In genomic region chr10:127665366-127666181, GRCm38 (mm10) we compare ENCODE assay signal across 8 mouse cellular contexts. TPM values are rescaled to one million over a fixed set of nuclear protein-coding genes. Genes with fewer than 3 reads are reported as not detected.
DNase-seq lines count a peak whose midpoint lies in the region; ATAC-seq lines count a peak whose summit lies in the region.

No protein-coding gene starts in this region.

- H3K4me2 ChIP-seq in embryonic facial prominence, embryonic 12.5 days (replicated peaks) = peak overlapping the region; percentile 86

- WGBS in embryonic facial prominence, embryonic 12.5 days = 3% methylated on average over 14 of the region's 14 CpGs
- WGBS in macrophage (ENCODE audit: missing documents) = 23% methylated on average over 14 of the region's 14 CpGs

- peaks cover 36% of the 10 kb centered on the region for H3K79me2 ChIP-seq in macrophage (ENCODE audit: inconsistent target)

- peak overlapping the region; percentile 78 for H3K4me3 ChIP-seq in embryonic facial prominence, embryonic 12.5 days
- peak overlapping the region; percentile 93 for H3K4me3 ChIP-seq in macrophage (ENCODE audit: inconsistent target)

- peaks cover 58% of the 10 kb centered on the region for H3K4me1 ChIP-seq in embryonic facial prominence, embryonic 12.5 days

- H3K27me3 ChIP-seq in embryonic facial prominence, embryonic 12.5 days = no peaks in the 10 kb centered on the region

- peak overlapping the region; percentile 90 for H3K9ac ChIP-seq in embryonic facial prominence, embryonic 12.5 days

- DNase-seq in heart, adult 8-10 months (ENCODE audit: low spot score) = peak; percentile 24
- no peak for DNase-seq in heart, adult 9 months (ENCODE audit: low spot score in 2 of 2)
- peak; percentile 38 for DNase-seq in ES-CJ7 (ENCODE audit: low read depth, low spot score)
- DNase-seq in induced T-regulatory cell, adult 2 months (ENCODE audit: low read depth) = peak; percentile 75
- no peak for DNase-seq in right cerebral cortex, postnatal 14 days

- peak overlapping the region; percentile 99 for H3K27ac ChIP-seq in embryonic facial prominence, embryonic 12.5 days
- peak overlapping the region; percentile 86 for H3K27ac ChIP-seq in macrophage

- no peak for ATAC-seq in embryonic facial prominence, embryonic 12.5 days (ENCODE audit: insufficient number of reproducible peaks, insufficient read depth, low FRiP score, low TSS enrichment)
- no peak for ATAC-seq in activated CD4-positive, CD25-positive, alpha-beta regulatory T cell, adult 4 months

- peaks cover 26% of the 10 kb centered on the region for H3K36me3 ChIP-seq in embryonic facial prominence, embryonic 12.5 days
- H3K36me3 ChIP-seq in macrophage (ENCODE audit: inconsistent target) = peaks cover 14% of the 10 kb centered on the region; the same call in 1 of the 2 replicates

- H3K9me3 ChIP-seq in embryonic facial prominence, embryonic 12.5 days = no peaks in the 10 kb centered on the region

RNA-seq across cellular contexts. Expression of gene Nemp1, which starts 1.1 kb away (rescaled TPM):
- total RNA-seq in heart, adult 8-10 months (2022) = 1 to 10 TPM; 3.0 to 5.1 (median 3.6) TPM
- polyA plus RNA-seq in embryonic facial prominence, embryonic 12.5 days (2016; fragmentation: Nextera tagmentation; extraction: Ambion mirVana) = 9.0 and 11.9 TPM in 2 replicates
- 10 to 100 TPM in 12 of 26 experiments, 1 to 10 TPM in 14; 2.5 to 24.2 (median 10.0) TPM for total RNA-seq in macrophage (2018; cell fraction: chromatin; rRNA removed)
- total RNA-seq in macrophage (2018; cell fraction: cytosol; rRNA removed) = 1 to 10 TPM; 2.9 to 6.7 (median 4.8) TPM
- 10 to 100 TPM in 21 of 26 experiments, 1 to 10 TPM in 5; 7.8 to 28.3 (median 15.6) TPM for total RNA-seq in macrophage (2018; cell fraction: nucleus; rRNA removed)
- 2.7 to 5.4 TPM (median 4.6 TPM) in 3 replicates for polyA plus RNA-seq in macrophage (2018)
- 1 to 10 TPM; 4.7 to 5.8 TPM for polyA plus RNA-seq in activated CD4-positive, CD25-positive, alpha-beta regulatory T cell, adult 4 months (2017; shearing (Covaris generic))

RNA-seq across cellular contexts. Expression of gene Nab2, which starts 2.8 kb away (rescaled TPM):
- 10 to 100 TPM in 1 of 4 experiments, 1 to 10 TPM in 3; 5.0 to 10.3 (median 6.6) TPM for total RNA-seq in heart, adult 8-10 months (2022)
- 18.8 and 19.5 TPM in 2 replicates for polyA plus RNA-seq in embryonic facial prominence, embryonic 12.5 days (2016; fragmentation: Nextera tagmentation; extraction: Ambion mirVana)
- total RNA-seq in macrophage (2018; cell fraction: chromatin; rRNA removed) = 10 to 100 TPM in 25 of 26 experiments, 1 to 10 TPM in 1; 7.8 to 78.4 (median 39.8) TPM
- total RNA-seq in macrophage (2018; cell fraction: cytosol; rRNA removed) = 10 to 100 TPM in 25 of 26 experiments, 1 to 10 TPM in 1; 7.3 to 47.6 (median 21.3) TPM
- 10 to 100 TPM; 20.0 to 60.7 (median 31.8) TPM for total RNA-seq in macrophage (2018; cell fraction: nucleus; rRNA removed)
- 28.7 to 37.7 TPM (median 31.1 TPM) in 3 replicates for polyA plus RNA-seq in macrophage (2018)
- polyA plus RNA-seq in activated CD4-positive, CD25-positive, alpha-beta regulatory T cell, adult 4 months (2017; shearing (Covaris generic)) = 10 to 100 TPM in 1 of 2 experiments, 1 to 10 TPM in 1; 7.4 to 10.2 TPM

RNA-seq across cellular contexts. Expression of gene Stat6, which starts 22.8 kb away (rescaled TPM):
- total RNA-seq in heart, adult 8-10 months (2022) = 10 to 100 TPM; 38.4 to 43.7 (median 43.2) TPM
- 13.0 and 13.3 TPM in 2 replicates for polyA plus RNA-seq in embryonic facial prominence, embryonic 12.5 days (2016; fragmentation: Nextera tagmentation; extraction: Ambion mirVana)
- 100 to 1,000 TPM; 187 to 439 (median 329) TPM for total RNA-seq in macrophage (2018; cell fraction: chromatin; rRNA removed)
- 100 to 1,000 TPM; 105 to 151 (median 131) TPM for total RNA-seq in macrophage (2018; cell fraction: cytosol; rRNA removed)
- total RNA-seq in macrophage (2018; cell fraction: nucleus; rRNA removed) = 100 to 1,000 TPM; 141 to 357 (median 222) TPM
- 122 to 141 TPM (median 128 TPM) in 3 replicates for polyA plus RNA-seq in macrophage (2018)
- 100 to 1,000 TPM; 119 to 157 TPM for polyA plus RNA-seq in activated CD4-positive, CD25-positive, alpha-beta regulatory T cell, adult 4 months (2017; shearing (Covaris generic))

RNA-seq across cellular contexts. Expression of gene Myo1a, which starts 39.4 kb away (rescaled TPM):
- total RNA-seq in heart, adult 8-10 months (2022) = under 1 TPM in 1 of 4 experiments, not detected in 3; 0.08 TPM
- 0.20 and 0.58 TPM in 2 replicates for polyA plus RNA-seq in embryonic facial prominence, embryonic 12.5 days (2016; fragmentation: Nextera tagmentation; extraction: Ambion mirVana)
- total RNA-seq in macrophage (2018; cell fraction: chromatin; rRNA removed) = 1 to 10 TPM in 9 of 26 experiments, under 1 TPM in 15, not detected in 2; 0.17 to 2.0 (median 0.87) TPM
- total RNA-seq in macrophage (2018; cell fraction: cytosol; rRNA removed) = under 1 TPM in 4 of 26 experiments, not detected in 22; 0.03 to 0.05 (median 0.04) TPM
- 1 to 10 TPM in 2 of 26 experiments, under 1 TPM in 18, not detected in 6; 0.14 to 1.6 (median 0.40) TPM for total RNA-seq in macrophage (2018; cell fraction: nucleus; rRNA removed)
- polyA plus RNA-seq in macrophage (2018) = 0.11 TPM in 1 of 3 replicates, not detected in the others
- not detected for polyA plus RNA-seq in activated CD4-positive, CD25-positive, alpha-beta regulatory T cell, adult 4 months (2017; shearing (Covaris generic))

RNA-seq across cellular contexts. Expression of gene Lrp1, which starts 44.6 kb away (rescaled TPM):
- 10 to 100 TPM; 64.0 to 88.9 (median 74.0) TPM for total RNA-seq in heart, adult 8-10 months (2022)
- 115 TPM in 2 replicates for polyA plus RNA-seq in embryonic facial prominence, embryonic 12.5 days (2016; fragmentation: Nextera tagmentation; extraction: Ambion mirVana)
- 1,000 to 10,000 TPM in 10 of 26 experiments, 100 to 1,000 TPM in 16; 161 to 1,849 (median 957) TPM for total RNA-seq in macrophage (2018; cell fraction: chromatin; rRNA removed)
- total RNA-seq in macrophage (2018; cell fraction: cytosol; rRNA removed) = 100 to 1,000 TPM; 187 to 924 (median 416) TPM
- total RNA-seq in macrophage (2018; cell fraction: nucleus; rRNA removed) = 1,000 to 10,000 TPM in 20 of 26 experiments, 100 to 1,000 TPM in 6; 439 to 3,096 (median 1,237) TPM
- polyA plus RNA-seq in macrophage (2018) = 315 to 785 TPM (median 440 TPM) in 3 replicates
- polyA plus RNA-seq in activated CD4-positive, CD25-positive, alpha-beta regulatory T cell, adult 4 months (2017; shearing (Covaris generic)) = under 1 TPM in 1 of 2 experiments, not detected in 1; 0.57 TPM

Comparison
In these comparisons a context has a peak if more than half of its experiments do, and no peak if none do; other contexts are left out.
1. DNase-seq: peak in heart, adult 8-10 months (single experiment), ES-CJ7 (single experiment) and induced T-regulatory cell, adult 2 months (single experiment); none in heart, adult 9 months (0 of 2) and right cerebral cortex, postnatal 14 days (single experiment).